7 mouse cellular contexts compared by ENCODE assay signal in the genomic region with DNA sequence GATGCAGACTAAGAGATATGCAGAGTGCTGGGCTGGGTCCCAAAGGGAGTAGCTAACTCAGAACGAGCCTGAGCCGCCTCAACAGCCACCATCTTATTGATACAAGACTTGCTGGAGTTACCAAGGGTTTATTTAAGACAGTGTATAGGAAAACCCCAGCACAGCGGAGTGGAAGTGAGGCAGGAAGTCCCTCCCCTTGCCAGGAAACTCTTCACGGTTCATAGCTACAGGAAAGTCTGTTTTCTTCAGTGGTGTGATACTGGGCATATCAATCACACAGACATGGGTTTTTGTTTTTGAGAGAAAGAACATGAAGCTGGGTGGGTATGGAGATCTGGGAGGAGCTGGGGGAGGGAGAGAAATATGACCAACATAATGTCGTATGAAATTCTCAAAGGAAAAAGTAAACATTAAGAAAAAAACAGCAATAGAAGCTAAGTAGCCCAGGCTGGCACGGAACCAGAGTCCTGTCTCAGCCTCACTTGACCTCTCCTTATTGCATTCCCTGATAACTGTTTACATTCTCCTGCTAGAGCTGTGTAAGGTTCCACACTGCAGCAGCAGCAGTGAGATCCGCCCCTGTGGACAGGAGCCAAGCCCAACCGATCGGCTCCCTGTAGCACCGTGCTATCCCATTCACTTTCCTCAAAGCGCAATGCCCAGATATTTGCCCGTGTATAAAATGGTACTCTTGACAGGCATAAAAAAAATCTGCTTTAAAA.
A peak's percentile ranks its signal among the peaks of the same experiment; 100 is the strongest.
DNase-seq lines count a peak whose midpoint lies in the region; ATAC-seq lines count a peak whose summit lies in the region.

No protein-coding gene starts in this region.

- 0 out of 2 replicates have a peak, but pooled peaks have one; percentile 23 for ATAC-seq in forebrain, embryonic 13.5 days
- no peak for ATAC-seq in liver, embryonic 12.5 days
- no peak for ATAC-seq in neural tube, embryonic 14.5 days (ENCODE audit: low read depth)

- H3K4me1 ChIP-seq in forebrain, embryonic 13.5 days = peaks cover 97% of the 10 kb centered on the region
- H3K4me1 ChIP-seq in liver, embryonic 12.5 days = peaks cover 18% of the 10 kb centered on the region
- H3K4me1 ChIP-seq in neural tube, embryonic 14.5 days (ENCODE audit: control insufficient read depth, insufficient read depth, low read length) = peaks cover 92% of the 10 kb centered on the region

- peak overlapping the region; percentile 22 for H3K4me2 ChIP-seq in forebrain, embryonic 13.5 days
- no peak overlapping the region; the same call in 1 of the 2 replicates for H3K4me2 ChIP-seq in liver, embryonic 12.5 days
- H3K4me2 ChIP-seq in neural tube, embryonic 14.5 days (ENCODE audit: low read depth, low read length) = peak overlapping the region; percentile 33; the same call in 1 of the 2 replicates

- DNase-seq in 3T3-L1 (ENCODE audit: low read depth, low spot score) = peak; percentile 79
- peak; percentile 45 for DNase-seq in A20 (ENCODE audit: low read depth, low spot score)
- DNase-seq in induced T-regulatory cell, adult 2 months (ENCODE audit: low read depth) = peak; percentile 78
- no peak for DNase-seq in layer of hippocampus, adult 11-12 months (ENCODE audit: low spot score)

- no peaks in the 10 kb centered on the region for H3K27me3 ChIP-seq in forebrain, embryonic 13.5 days
- H3K27me3 ChIP-seq in liver, embryonic 12.5 days (replicated peaks) = no peaks in the 10 kb centered on the region
- no peaks in the 10 kb centered on the region for H3K27me3 ChIP-seq in neural tube, embryonic 14.5 days (ENCODE audit: control insufficient read depth, insufficient read depth, low read length)

- no peak overlapping the region for H3K9ac ChIP-seq in forebrain, embryonic 13.5 days
- no peak overlapping the region for H3K9ac ChIP-seq in liver, embryonic 12.5 days
- no peak overlapping the region for H3K9ac ChIP-seq in neural tube, embryonic 14.5 days (replicated peaks; ENCODE audit: low read depth, low read length)

- 57% methylated on average over 12 of the region's 12 CpGs for WGBS in forebrain, embryonic 13.5 days
- WGBS in liver, embryonic 12.5 days (ENCODE audit: insufficient replicate concordance) = 43% methylated on average over 12 of the region's 12 CpGs
- WGBS in neural tube, embryonic 14.5 days = 37% methylated on average over 12 of the region's 12 CpGs

- H3K4me3 ChIP-seq in forebrain, embryonic 13.5 days = no peak overlapping the region
- no peak overlapping the region for H3K4me3 ChIP-seq in liver, embryonic 12.5 days
- H3K4me3 ChIP-seq in neural tube, embryonic 14.5 days (ENCODE audit: low read depth, low read length) = peak overlapping the region; percentile 4; the same call in 1 of the 2 replicates

- H3K9me3 ChIP-seq in forebrain, embryonic 13.5 days (replicated peaks) = no peaks in the 10 kb centered on the region
- H3K9me3 ChIP-seq in liver, embryonic 12.5 days (replicated peaks) = no peaks in the 10 kb centered on the region
- no peaks in the 10 kb centered on the region for H3K9me3 ChIP-seq in neural tube, embryonic 14.5 days (ENCODE audit: control insufficient read depth, low read length)

- H3K27ac ChIP-seq in forebrain, embryonic 13.5 days = peak overlapping the region; percentile 90
- H3K27ac ChIP-seq in liver, embryonic 12.5 days = peak overlapping the region; percentile 57
- H3K27ac ChIP-seq in neural tube, embryonic 14.5 days (ENCODE audit: low read depth, low read length) = peak overlapping the region; percentile 44

- H3K36me3 ChIP-seq in forebrain, embryonic 13.5 days (ENCODE audit: poor library complexity, severe bottlenecking) = no peaks in the 10 kb centered on the region
- no peaks in the 10 kb centered on the region for H3K36me3 ChIP-seq in liver, embryonic 12.5 days
- H3K36me3 ChIP-seq in neural tube, embryonic 14.5 days (ENCODE audit: control insufficient read depth, insufficient read depth, low read length) = no peaks in the 10 kb centered on the region
